Mouse (Mus musculus) erythroblast, embryonic 14.5 days (primary cell): ENCODE results near the gene Tollip. TPM values are rescaled to one million over a fixed set of nuclear protein-coding genes. Genes with fewer than 3 reads are reported as not detected.
"Not testable (repeated sequence)": the region's sequence is repeated elsewhere in the genome, so short reads cannot be mapped to it uniquely, and the experiment has no call there.

ENCODE experiments used
- H3K27me3 ChIP-seq: 2 replicates; pipeline ENCODE4 v1.6.1; 2012; ENCODE audit warnings: inconsistent platforms; ENCODE audit not compliant: control insufficient read depth
- H3K36me3 ChIP-seq: 2 replicates; pipeline ENCODE4 v1.6.1; 2012; ENCODE audit warnings: mild to moderate bottlenecking, inconsistent platforms; ENCODE audit not compliant: control insufficient read depth
- H3K4me1 ChIP-seq: 2 replicates; pipeline ENCODE4 v1.6.1; 2012; ENCODE audit warnings: inconsistent platforms; ENCODE audit not compliant: control insufficient read depth
- H3K4me3 ChIP-seq: replicated peaks from 2 replicates; pipeline ENCODE3; 2012; ENCODE audit warnings: moderate library complexity, mild to moderate bottlenecking, inconsistent platforms
- H3K9me3 ChIP-seq: 2 replicates; pipeline ENCODE4 v1.6.1; 2012; ENCODE audit warnings: low read length, inconsistent platforms, mixed read lengths; ENCODE audit not compliant: control insufficient read depth
- GATA1 ChIP-seq: IDR thresholded peaks from 2 replicates; pipeline ENCODE4 v1.6.1; 2012; ENCODE audit warnings: low read length, inconsistent platforms, mixed read lengths
- TAL1 ChIP-seq: IDR thresholded peaks from 3 replicates; pipeline ENCODE4 v1.6.1; 2012; ENCODE audit warnings: low read length, inconsistent platforms, mixed read lengths
- polyA plus RNA-seq: library from polyadenylated mRNA; stranded (reverse); fragments of >175 nt; gene quantifications from 2 replicates; pipeline ENCODE4 v1.2.3, GENCODE M21; 2012

The Tollip gene
- polyA plus RNA-seq, 1 experiment = 4.2 TPM

- Histone ChIP-seq H3K36me3 (no peaks in the 10 kb centered on the region), H3K27me3 (peaks cover 32% of the 10 kb centered on the region), H3K9me3 (no peaks in the 10 kb centered on the region), H3K4me1 (no peaks in the 10 kb centered on the region), H3K4me3 (no peak overlapping the region)
- TF ChIP-seq TAL1 = no peak
- TF ChIP-seq GATA1 = no peak
Observed at GRCm38 (mm10) chr7:141943444-141943843, 25.1 kb upstream of the Tollip start.

DNA sequence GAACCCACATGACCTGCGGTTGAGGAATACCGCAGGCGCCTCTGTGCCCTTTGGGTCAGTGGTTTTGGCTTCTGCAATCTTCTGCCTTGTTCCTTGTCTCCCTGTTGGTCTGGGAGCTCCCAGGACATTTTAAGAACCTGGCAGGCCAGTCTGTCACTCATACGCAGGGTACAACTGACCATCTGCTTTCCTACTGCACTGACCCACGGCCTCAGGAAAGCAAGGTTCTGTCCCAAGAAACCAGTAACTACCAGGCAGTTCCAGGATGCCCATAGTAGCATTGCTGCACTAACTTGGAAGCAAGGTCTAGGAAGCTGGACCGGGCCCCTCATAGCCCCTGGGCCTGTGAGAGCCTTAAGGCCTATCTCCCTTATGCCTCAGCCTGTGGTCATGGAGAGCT, 16.6 kb upstream of the Tollip start:
- Histone ChIP-seq H3K4me3 (no peak overlapping the region), H3K36me3 (no peaks in the 10 kb centered on the region), H3K27me3 (peaks cover 8% of the 10 kb centered on the region), H3K4me1 (no peaks in the 10 kb centered on the region), H3K9me3 (no peaks in the 10 kb centered on the region)
- no peak for TF ChIP-seq GATA1
- no peak for TF ChIP-seq TAL1

DNA sequence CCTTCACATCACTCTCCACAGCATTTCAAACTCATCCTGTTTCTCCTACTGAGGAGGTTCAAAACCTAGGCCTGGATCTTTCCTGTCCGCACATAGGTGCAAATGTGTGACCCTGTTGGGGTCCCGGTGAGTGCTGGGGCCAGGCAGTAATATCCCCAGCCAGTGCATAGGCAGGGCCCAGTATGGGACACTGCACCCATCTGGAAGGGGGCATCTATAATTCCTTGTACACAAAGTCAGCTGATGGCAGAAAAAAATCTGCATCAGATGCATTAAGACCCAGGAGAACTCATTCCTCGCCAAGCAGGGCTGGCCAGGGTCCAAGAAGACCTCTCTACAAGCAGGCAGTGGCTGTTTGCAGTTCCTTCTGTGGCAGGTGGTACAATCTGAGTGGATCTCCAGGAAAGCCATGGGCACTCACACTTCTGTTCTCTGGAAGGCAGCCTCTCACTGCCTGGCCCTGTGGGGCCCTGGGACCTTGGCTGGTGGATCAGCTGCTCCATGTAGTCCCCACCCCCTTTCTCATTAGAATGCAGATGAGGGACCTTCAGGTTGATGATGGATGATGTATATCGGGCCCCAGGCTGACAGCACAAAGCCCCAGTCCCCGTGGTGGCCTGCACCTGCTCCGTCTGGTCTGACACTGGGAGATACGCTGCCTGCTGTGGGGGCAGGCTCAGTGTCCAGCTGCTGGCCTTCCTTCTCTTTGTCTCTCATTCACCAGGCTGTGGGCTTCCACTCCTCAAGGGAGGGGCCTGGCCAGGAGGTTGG, 16.0 kb upstream of the Tollip start:
- H3K4me3 ChIP-seq = no peak overlapping the region
- no peaks in the 10 kb centered on the region for H3K4me1 ChIP-seq
- TF ChIP-seq TAL1 (no peak), GATA1 (no peak)
- peaks cover 4% of the 10 kb centered on the region for H3K27me3 ChIP-seq
- no peaks in the 10 kb centered on the region for H3K9me3 ChIP-seq
- no peaks in the 10 kb centered on the region for H3K36me3 ChIP-seq

DNA sequence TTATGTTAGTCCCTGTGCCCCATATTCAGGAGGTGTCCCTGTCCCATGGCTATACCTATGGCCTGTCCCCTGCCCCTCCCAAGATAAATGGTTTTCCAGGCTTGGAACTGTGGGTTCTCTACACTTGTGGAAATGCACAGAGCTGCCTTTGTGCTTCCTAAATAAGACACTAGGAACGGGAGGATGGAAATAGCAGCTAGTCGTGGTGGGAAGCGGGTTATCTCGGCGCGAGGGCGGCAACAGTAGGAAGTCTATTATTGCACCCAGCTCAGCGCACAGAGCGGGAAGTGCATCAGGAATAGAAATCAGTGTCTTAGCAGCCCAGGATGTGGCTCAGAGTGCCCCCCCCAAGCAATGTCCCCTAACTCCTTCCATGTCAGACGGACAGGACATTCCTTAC, 10.3 kb upstream of the Tollip start:
- Histone ChIP-seq H3K4me1 (no peaks in the 10 kb centered on the region), H3K27me3 (peaks cover 2% of the 10 kb centered on the region; the same call in 1 of the 2 replicates), H3K4me3 (no peak overlapping the region), H3K9me3 (no peaks in the 10 kb centered on the region), H3K36me3 (no peaks in the 10 kb centered on the region)
- TF ChIP-seq TAL1 (no peak), GATA1 (no peak)

DNA sequence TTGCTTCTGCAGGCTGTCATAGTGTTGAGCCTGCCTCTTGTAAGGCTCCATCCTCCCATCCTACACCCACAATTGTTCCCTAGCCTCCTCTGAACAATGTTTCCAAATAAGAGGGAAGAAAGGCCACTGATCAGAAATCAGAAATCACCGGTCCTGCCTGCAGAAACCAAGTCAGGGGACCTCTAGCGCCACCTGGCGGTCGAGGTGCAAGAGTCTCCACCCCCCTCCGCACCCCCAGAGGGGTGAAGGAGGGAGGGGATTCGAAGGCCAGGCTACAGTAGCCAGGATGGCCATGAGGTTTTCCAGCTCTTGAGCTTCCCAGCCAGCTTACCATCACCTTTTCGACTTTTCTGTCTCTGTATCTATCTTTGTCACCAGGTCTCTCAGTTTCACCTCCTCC, 6.6 kb upstream of the Tollip start:
- H3K4me3 ChIP-seq = no peak overlapping the region
- H3K27me3 ChIP-seq = peaks cover 3% of the 10 kb centered on the region; the same call in 1 of the 2 replicates
- no peak for TF ChIP-seq GATA1
- H3K36me3 ChIP-seq = no peaks in the 10 kb centered on the region
- H3K9me3 ChIP-seq = no peaks in the 10 kb centered on the region
- H3K4me1 ChIP-seq = no peaks in the 10 kb centered on the region

DNA sequence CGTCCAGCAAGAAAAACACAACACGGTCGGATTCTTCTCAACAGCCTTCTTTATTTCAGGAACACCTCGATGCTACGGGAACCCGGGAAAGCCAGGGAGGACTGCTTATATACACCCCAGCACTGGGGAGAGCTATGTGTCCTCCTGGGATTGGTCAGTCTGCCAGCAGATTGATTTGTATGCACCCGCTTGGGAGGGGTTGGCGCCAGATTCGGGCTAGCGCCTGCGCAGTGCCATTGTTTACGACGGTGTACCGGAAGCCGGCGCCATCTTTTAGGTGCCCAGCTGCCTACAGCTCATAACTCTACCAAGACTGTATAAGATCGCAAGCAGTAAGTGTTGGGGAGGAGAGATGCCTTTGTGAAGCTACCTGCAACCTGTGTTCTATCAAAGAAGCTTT, 5.8 kb upstream of the Tollip start:
- H3K4me1 ChIP-seq, H3K36me3 ChIP-seq, H3K27me3 ChIP-seq: not testable (repeated sequence)

GRCm38 (mm10) chr7:141911305-141911704, 7.0 kb downstream of the Tollip start:
- Histone ChIP-seq H3K9me3 (no peaks in the 10 kb centered on the region), H3K4me3 (no peak overlapping the region), H3K36me3 (no peaks in the 10 kb centered on the region), H3K27me3 (peaks cover 65% of the 10 kb centered on the region), H3K4me1 (no peaks in the 10 kb centered on the region)
- TF ChIP-seq TAL1 = no peak
- no peak for TF ChIP-seq GATA1

More for the DNA sequence above, 5.8 kb upstream of the Tollip start:
- H3K4me3 ChIP-seq, H3K9me3 ChIP-seq: not testable (repeated sequence)

GRCm38 (mm10) chr7:141908591-141908990, 9.7 kb downstream of the Tollip start:
- no peaks in the 10 kb centered on the region for H3K36me3 ChIP-seq
- H3K4me3 ChIP-seq = no peak overlapping the region
- no peaks in the 10 kb centered on the region for H3K4me1 ChIP-seq
- H3K27me3 ChIP-seq = peaks cover 87% of the 10 kb centered on the region
- H3K9me3 ChIP-seq = no peaks in the 10 kb centered on the region
- no peak for TF ChIP-seq TAL1

- no peak for TF ChIP-seq GATA1
- TF ChIP-seq TAL1 = no peak
- Histone ChIP-seq H3K36me3 (peaks cover 20% of the 10 kb centered on the region), H3K27me3 (peaks cover 37% of the 10 kb centered on the region), H3K4me1 (peaks cover 41% of the 10 kb centered on the region), H3K9me3 (0 out of 2 replicates have a peak, but pooled peaks cover 2% of the 10 kb centered on the region), H3K4me3 (peak overlapping the region; percentile 83)
Observed at GRCm38 (mm10) chr7:141902791-141903190, 15.5 kb downstream of the Tollip start.

- Histone ChIP-seq H3K27me3 (peaks cover 35% of the 10 kb centered on the region), H3K4me1 (peaks cover 43% of the 10 kb centered on the region), H3K36me3 (peaks cover 25% of the 10 kb centered on the region), H3K4me3 (peak overlapping the region; percentile 83), H3K9me3 (0 out of 2 replicates have a peak, but pooled peaks cover 2% of the 10 kb centered on the region)
- TF ChIP-seq TAL1 (no peak), GATA1 (no peak)
Observed at GRCm38 (mm10) chr7:141902269-141902729, 16.0 kb downstream of the Tollip start.
